Mouse (Mus musculus): ENCODE measurements around the gene H2al1c.

Gene H2al1c

GRCm38 (mm10) chrX:11346756-11347155 lies 41.3 kb downstream of the H2al1c start:
- in situ Hi-C loops (cut with MboI; ENCODE audit: low pct_unique_long_range_greater_than_20kb in 1 of 2, low sequenced_read_pairs in 2 of 2, unreplicated experiment in 1 of 2), result loop anchor here in 1 of 2 experiments (25.0 kb wide), 1 partner anchor 191 kb away; no protein-coding TSS in a partner anchor

All from mouse embryonic stem cell (cell line).